Mouse (Mus musculus): ENCODE results near the gene Ptpn5. TPM values are rescaled to one million over a fixed set of nuclear protein-coding genes. Genes with fewer than 3 reads are reported as not detected.

The Ptpn5 gene
- polyA plus RNA-seq, 1 experiment: not detected

DNA sequence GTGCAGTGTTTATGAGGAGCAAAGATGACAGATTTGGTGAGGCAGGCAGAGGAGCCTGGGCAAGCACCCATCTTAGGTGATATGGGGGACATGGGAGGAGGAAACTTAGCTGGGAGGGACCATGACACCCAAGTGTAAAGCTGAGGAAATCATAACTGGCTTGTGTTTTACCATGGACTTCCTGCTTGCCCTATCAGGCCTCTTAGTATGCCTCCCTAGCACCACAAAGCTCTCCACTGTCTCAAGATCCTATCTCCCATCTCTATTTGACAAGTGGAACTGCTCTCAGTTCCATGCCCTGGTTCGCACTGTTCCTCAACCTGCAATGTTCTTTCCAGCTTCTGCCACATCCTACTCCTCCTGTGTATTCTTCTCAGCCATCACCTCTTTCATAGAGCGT is 18.0 kb downstream of the Ptpn5 start:
- TF ChIP-seq CTCF (IDR thresholded peaks at IDR 0.05; ENCODE audit: low read depth, low read length): no peak
- TF ChIP-seq POLR2A (IDR thresholded peaks at IDR 0.05; ENCODE audit: borderline replicate concordance, low read depth, low read length): no peak
- no peak overlapping the region for H3K4me3 ChIP-seq (ENCODE audit: insufficient read depth, low read length)
- peaks cover 31% of the 10 kb centered on the region for H3K4me1 ChIP-seq (ENCODE audit: control insufficient read depth, insufficient read depth, low read length)

GRCm38 (mm10) chr7:47113383-47113782 is 20.1 kb downstream of the Ptpn5 start:
- peaks cover 41% of the 10 kb centered on the region for H3K4me1 ChIP-seq (ENCODE audit: control insufficient read depth, insufficient read depth, low read length)
- TF ChIP-seq CTCF (IDR thresholded peaks at IDR 0.05; ENCODE audit: low read depth, low read length): no peak
- no peak for TF ChIP-seq POLR2A (IDR thresholded peaks at IDR 0.05; ENCODE audit: borderline replicate concordance, low read depth, low read length)
- H3K27ac ChIP-seq (ENCODE audit: insufficient read depth, low read depth, low read length): no peak overlapping the region
- H3K4me3 ChIP-seq (ENCODE audit: insufficient read depth, low read length): no peak overlapping the region

More for the DNA sequence above, 18.0 kb downstream of the Ptpn5 start:
- H3K27ac ChIP-seq (ENCODE audit: insufficient read depth, low read depth, low read length): no peak overlapping the region

GRCm38 (mm10) chr7:47112036-47112435 is 21.4 kb downstream of the Ptpn5 start:
- no peak overlapping the region for H3K4me3 ChIP-seq (ENCODE audit: insufficient read depth, low read length)
- peaks cover 41% of the 10 kb centered on the region for H3K4me1 ChIP-seq (ENCODE audit: control insufficient read depth, insufficient read depth, low read length)
- no peak overlapping the region for H3K27ac ChIP-seq (ENCODE audit: insufficient read depth, low read depth, low read length)
- TF ChIP-seq POLR2A (IDR thresholded peaks at IDR 0.05; ENCODE audit: borderline replicate concordance, low read depth, low read length) (no peak), CTCF (IDR thresholded peaks at IDR 0.05; ENCODE audit: low read depth, low read length) (no peak)

DNA sequence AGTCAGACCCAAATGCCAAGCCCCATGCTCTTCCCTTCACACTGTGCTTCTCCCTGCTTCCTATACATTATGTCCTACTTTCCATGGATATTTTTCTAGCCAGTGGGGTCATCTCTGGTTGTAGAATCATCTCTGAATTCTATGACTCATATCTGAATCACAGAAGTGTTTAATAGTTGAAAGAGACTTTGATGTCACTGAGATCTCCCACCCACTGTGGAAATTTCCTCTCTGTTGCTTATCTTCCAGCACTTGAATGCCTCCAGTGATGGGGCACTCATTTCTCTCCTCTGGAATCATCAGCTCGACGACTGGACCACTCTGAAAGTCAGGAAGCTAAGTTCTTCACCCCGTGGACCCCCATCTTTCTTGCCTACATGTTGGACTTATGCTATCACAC is 22.4 kb downstream of the Ptpn5 start:
- no peak for TF ChIP-seq CTCF (IDR thresholded peaks at IDR 0.05; ENCODE audit: low read depth, low read length)
- TF ChIP-seq POLR2A (IDR thresholded peaks at IDR 0.05; ENCODE audit: borderline replicate concordance, low read depth, low read length): no peak
- H3K4me3 ChIP-seq (ENCODE audit: insufficient read depth, low read length): no peak overlapping the region
- H3K4me1 ChIP-seq (ENCODE audit: control insufficient read depth, insufficient read depth, low read length): peaks cover 41% of the 10 kb centered on the region
- no peak overlapping the region for H3K27ac ChIP-seq (ENCODE audit: insufficient read depth, low read depth, low read length)

DNA sequence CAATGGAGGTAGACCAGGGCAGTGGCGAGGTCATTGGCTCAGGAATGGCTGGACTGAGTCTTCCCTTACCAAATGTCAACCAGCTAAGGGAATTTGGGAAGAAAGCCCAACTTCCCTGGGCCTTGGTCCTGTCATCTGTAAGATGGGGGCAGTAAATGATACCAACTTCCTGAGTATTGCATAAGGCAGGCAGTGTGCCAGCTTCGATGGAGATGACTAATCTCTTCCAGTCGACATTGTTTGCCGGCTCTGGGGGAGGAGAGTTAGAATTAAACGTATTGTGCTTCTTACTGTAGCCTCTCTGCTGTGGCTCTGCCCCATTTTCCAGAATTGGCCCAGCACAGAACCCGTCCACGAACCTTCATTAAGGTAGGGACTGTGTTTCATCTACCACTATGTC is 23.0 kb downstream of the Ptpn5 start:
- peaks cover 41% of the 10 kb centered on the region for H3K4me1 ChIP-seq (ENCODE audit: control insufficient read depth, insufficient read depth, low read length)
- TF ChIP-seq POLR2A (IDR thresholded peaks at IDR 0.05; ENCODE audit: borderline replicate concordance, low read depth, low read length): no peak
- no peak for TF ChIP-seq CTCF (IDR thresholded peaks at IDR 0.05; ENCODE audit: low read depth, low read length)
- H3K4me3 ChIP-seq (ENCODE audit: insufficient read depth, low read length): no peak overlapping the region
- no peak overlapping the region for H3K27ac ChIP-seq (ENCODE audit: insufficient read depth, low read depth, low read length)

DNA sequence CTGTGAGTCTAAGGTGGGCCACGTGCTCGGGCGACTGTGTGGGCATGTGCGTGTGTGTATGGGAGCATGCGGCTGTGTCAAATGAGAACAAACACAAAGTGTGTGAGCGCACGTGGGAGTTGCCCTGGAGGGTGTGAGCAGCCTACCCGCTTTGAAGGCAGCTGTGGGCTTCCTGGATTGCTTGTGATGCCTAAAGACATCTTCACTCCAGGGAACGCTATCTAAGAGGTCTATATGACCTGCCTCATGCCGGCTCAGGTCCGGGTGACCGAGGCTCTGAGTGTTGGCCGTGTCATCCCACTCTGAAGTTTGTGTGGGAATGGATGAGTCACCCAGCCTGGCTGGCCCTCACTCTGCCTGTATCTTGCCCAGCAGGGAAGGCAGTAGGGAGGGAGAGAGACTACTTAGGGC is 24.7 kb downstream of the Ptpn5 start:
- TF ChIP-seq POLR2A (IDR thresholded peaks at IDR 0.05; ENCODE audit: borderline replicate concordance, low read depth, low read length) (no peak), CTCF (IDR thresholded peaks at IDR 0.05; ENCODE audit: low read depth, low read length) (no peak)
- Histone ChIP-seq H3K4me3 (ENCODE audit: insufficient read depth, low read length) (no peak overlapping the region), H3K4me1 (ENCODE audit: control insufficient read depth, insufficient read depth, low read length) (peaks cover 42% of the 10 kb centered on the region)

DNA sequence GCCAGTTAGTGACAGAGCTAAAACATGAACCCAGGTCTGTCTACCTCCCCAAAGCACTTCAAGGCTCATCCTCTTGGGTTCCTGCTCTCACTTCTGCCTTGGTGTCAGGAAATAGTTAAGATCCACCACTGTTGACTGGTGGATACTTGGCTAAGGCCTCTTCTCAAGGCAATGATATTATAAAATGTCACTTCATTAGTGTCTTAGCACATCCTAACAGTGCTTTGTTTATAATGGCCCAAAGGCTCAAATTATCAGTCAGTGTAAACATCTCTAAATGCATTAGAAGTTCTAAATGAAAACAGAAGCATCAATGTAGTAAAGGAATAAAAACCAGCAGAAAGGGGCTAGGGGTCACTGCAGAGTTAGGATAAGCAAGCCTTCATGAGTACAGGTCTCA is 26.5 kb downstream of the Ptpn5 start:
- H3K4me1 ChIP-seq (ENCODE audit: control insufficient read depth, insufficient read depth, low read length): peaks cover 32% of the 10 kb centered on the region
- no peak overlapping the region for H3K4me3 ChIP-seq (ENCODE audit: insufficient read depth, low read length)
- TF ChIP-seq CTCF (IDR thresholded peaks at IDR 0.05; ENCODE audit: low read depth, low read length) (no peak), POLR2A (IDR thresholded peaks at IDR 0.05; ENCODE audit: borderline replicate concordance, low read depth, low read length) (no peak)
- no peak overlapping the region for H3K27ac ChIP-seq (ENCODE audit: insufficient read depth, low read depth, low read length)

More for the DNA sequence above, 24.7 kb downstream of the Ptpn5 start:
- no peak overlapping the region for H3K27ac ChIP-seq (ENCODE audit: insufficient read depth, low read depth, low read length)

GRCm38 (mm10) chr7:47103671-47104414 is 29.6 kb downstream of the Ptpn5 start:
- TF ChIP-seq POLR2A (IDR thresholded peaks at IDR 0.05; ENCODE audit: borderline replicate concordance, low read depth, low read length) (no peak), CTCF (IDR thresholded peaks at IDR 0.05; ENCODE audit: low read depth, low read length) (no peak)
- peaks cover 12% of the 10 kb centered on the region for H3K4me1 ChIP-seq (ENCODE audit: control insufficient read depth, insufficient read depth, low read length)
- no peak overlapping the region for H3K4me3 ChIP-seq (ENCODE audit: insufficient read depth, low read length)
- H3K27ac ChIP-seq (ENCODE audit: insufficient read depth, low read depth, low read length): peak overlapping the region; percentile 3; the same call in 1 of the 2 replicates

DNA sequence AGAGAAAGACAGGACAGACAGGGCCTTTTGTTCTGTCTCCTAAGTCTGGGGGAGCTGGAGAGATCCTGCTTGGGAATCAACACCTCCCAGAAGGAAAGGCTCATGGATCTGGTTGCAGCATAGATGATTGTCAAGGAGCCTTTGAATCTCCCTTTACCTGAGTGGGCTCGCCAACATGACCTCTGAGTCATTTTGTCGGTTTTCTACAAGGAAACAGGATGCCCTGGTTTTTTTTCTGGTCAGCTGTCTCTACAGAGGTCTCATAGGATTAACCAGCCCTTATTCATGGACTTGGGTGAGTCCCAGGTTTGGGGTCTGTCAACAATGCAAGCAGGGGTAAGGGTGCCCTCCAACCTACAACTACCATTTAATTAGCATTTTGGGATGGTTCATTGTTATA is 30.5 kb downstream of the Ptpn5 start:
- H3K27ac ChIP-seq (ENCODE audit: insufficient read depth, low read depth, low read length): no peak overlapping the region
- H3K4me3 ChIP-seq (ENCODE audit: insufficient read depth, low read length): no peak overlapping the region
- H3K4me1 ChIP-seq (ENCODE audit: control insufficient read depth, insufficient read depth, low read length): peaks cover 14% of the 10 kb centered on the region
- no peak for TF ChIP-seq CTCF (IDR thresholded peaks at IDR 0.05; ENCODE audit: low read depth, low read length)
- no peak for TF ChIP-seq POLR2A (IDR thresholded peaks at IDR 0.05; ENCODE audit: borderline replicate concordance, low read depth, low read length)

DNA sequence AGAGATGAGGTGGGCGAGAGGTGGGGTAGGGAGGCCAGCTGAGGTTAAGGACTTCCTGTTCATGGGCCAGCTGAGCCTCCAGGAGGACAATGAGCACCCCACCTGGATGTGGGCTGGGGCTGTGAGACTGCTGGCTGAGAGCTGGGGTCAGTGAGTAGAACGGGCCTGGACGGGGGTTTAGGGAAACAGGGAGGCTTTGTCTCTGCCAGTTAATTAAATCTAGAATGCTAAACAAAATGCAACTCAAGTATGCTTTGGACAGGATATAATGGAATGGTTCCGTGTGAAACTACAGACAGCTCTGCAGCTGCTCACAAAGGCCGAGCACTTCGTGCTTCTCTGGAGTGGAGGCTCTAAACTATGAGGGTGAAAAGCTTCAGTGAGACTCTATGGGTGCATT is 32.9 kb downstream of the Ptpn5 start:
- H3K4me3 ChIP-seq (ENCODE audit: insufficient read depth, low read length): no peak overlapping the region
- no peak overlapping the region for H3K27ac ChIP-seq (ENCODE audit: insufficient read depth, low read depth, low read length)
- H3K4me1 ChIP-seq (ENCODE audit: control insufficient read depth, insufficient read depth, low read length): peaks cover 14% of the 10 kb centered on the region
- TF ChIP-seq POLR2A (IDR thresholded peaks at IDR 0.05; ENCODE audit: borderline replicate concordance, low read depth, low read length) (no peak), CTCF (IDR thresholded peaks at IDR 0.05; ENCODE audit: low read depth, low read length) (no peak)
